Mouse (Mus musculus): ENCODE measurements around the gene Slc5a12.

Slc5a12 gene

GRCm38 (mm10) chr2:110596932-110597331, at the start of gene Slc5a12:
Gene Slc5a12, plus strand, starts transcription at chr2:110597298.
- DNase-seq (ENCODE audit: low read depth, low spot score) = no peak

DNA sequence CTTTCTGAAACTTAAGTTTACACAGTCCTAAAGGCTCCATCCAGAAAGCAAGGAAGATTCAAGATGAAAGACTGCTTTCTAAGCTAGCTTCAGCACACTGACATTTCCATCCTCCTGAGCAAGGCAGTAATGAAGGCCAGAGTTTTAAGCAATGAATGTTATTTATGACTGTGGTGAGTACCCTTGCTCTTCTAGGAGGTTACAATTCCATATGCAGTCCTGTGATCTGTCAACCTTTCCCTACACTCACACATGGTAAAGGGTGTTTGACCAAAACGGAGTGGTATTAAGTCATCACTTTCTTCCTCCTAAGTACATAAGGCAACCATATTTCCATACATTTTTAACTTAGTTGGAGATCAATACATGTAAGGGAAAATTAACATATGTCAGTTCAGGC, 41.0 kb upstream of the Slc5a12 start:
- DNase-seq (ENCODE audit: low read depth, low spot score) = no peak

DNA sequence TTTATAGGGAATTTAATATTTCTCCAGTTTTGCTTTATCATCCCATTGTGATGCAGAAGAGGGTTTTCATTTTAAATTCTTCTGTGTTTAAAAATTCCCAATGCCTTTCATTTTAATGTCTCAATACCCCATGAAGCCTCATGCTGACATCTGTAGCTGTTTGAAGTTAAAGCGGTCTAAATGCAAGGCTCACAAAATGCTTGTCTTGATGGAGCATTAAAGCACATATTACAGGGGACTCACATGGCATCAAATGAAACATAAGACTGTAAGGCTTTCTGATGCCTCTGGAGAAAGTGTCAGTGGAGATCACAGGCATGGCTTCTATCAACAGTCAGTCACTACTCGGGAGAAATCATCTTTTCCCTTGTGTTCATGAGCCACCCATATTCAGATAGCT, 34.5 kb upstream of the Slc5a12 start:
- no peak for DNase-seq (ENCODE audit: low read depth, low spot score)

DNA sequence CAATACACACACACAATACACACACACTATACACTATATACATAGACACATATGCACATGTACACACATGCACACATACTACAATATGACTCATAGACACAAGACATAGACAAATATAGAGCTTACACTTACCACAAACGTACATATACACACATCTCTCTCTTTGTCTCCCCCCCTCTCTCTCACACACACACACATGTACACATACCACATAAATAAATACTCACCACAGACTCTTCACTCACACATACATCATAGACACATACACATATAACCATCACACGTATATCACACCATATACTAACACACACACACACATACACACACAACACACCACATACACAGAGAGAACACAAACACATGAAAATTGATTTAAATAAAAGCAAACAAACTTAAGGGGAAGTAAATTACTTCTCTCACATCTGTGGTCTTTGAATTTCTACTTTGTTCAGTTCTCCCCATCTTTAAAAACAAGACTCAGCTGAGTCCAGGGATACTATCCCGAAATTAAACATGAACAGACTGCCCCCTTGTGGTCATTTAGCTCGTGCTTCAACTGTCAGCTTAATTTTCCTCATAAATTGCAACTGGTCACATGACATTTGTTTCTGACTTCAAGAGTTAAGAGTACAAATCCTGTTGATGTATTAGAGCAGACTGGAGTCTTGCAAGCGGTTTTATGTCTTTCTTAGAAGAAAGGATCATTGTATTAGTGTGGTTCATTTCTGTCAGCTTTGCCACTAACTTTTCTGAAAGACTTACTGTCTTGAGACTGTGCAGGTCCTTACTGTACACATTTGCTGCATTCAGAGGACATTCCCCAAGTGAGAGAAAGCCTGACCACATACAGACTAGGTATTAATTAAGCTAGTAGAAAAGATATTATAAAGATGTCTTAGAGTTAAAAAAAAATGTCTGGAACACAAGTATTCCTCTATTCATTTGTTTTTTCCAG, 32.1 kb upstream of the Slc5a12 start:
- DNase-seq (ENCODE audit: low read depth, low spot score) = peak; percentile 47

GRCm38 (mm10) chr2:110586692-110587091, 10.4 kb upstream of the Slc5a12 start:
- DNase-seq (ENCODE audit: low read depth, low spot score) = no peak

- no peak for DNase-seq (ENCODE audit: low read depth, low spot score)
Measured at GRCm38 (mm10) chr2:110590007-110590406, 7.1 kb upstream of the Slc5a12 start.

GRCm38 (mm10) chr2:110592276-110592675, 4.8 kb upstream of the Slc5a12 start:
- DNase-seq (ENCODE audit: low read depth, low spot score) = no peak

DNA sequence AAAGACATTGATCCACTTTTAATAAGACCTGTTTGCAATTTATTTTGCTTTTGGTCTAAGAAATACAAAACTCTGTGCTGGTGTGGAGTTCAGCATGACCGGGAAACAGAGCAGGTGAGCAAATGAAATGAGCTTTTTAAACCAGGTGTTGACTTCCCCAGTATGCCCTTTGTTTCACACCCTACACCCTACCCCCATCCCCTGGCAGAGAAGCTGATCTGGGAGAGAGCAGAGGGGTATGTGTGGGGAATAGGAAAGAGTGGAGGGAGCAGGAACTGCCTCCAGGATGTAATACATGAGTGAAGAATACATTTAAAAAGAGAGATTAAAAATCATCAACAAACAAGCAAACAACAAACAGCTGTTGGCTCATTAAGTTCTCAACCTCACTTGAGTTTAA, 47.3 kb downstream of the Slc5a12 start:
- DNase-seq (ENCODE audit: low read depth, low spot score) = no peak

- no peak for DNase-seq (ENCODE audit: low read depth, low spot score)
Measured at GRCm38 (mm10) chr2:110644846-110645245, 47.7 kb downstream of the Slc5a12 start.

DNA sequence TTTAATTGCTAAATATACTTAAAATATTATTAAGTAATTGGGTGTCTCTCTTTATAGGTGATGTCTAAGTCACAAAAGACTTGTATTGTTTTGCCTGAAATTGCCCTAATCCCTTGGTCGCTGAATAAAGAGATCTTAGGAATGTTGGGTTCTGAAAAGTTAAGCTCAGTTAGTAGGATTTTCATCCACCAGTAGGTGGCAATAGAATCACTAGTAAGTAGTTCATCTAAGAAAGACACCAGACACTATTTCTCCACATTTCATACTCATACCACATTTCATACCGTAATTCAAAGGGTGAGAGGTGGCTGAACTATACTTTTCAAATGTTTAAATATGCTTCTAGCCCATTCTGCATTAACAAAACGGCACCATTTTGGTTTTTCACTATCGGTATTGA, 66.2 kb downstream of the Slc5a12 start:
- DNase-seq (ENCODE audit: low read depth, low spot score) = peak; percentile 67

DNA sequence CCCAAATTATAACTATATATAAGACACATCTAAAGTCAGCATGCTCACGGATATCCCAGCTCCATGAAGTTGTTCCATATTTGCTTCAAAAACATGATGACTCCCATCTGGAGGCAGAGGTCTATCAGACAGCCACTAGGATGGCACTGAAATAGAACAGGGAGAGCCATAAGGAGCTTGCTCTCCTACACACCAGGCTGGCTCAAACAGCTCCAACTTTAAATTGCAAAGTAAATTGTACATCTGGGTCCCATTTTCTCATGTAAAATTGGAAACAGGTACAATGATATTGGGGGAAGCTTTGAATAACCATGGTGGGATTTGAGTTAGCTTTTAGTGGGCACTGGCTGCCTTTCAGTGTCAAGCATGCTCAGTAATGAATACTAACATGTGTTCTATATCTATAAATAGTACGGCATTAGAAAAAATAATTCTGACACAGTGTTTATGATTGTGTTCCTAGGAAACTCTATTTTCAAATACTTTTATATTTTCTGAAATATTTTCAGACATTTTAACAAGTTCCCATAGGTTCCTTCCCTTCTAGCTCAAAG, 74.0 kb downstream of the Slc5a12 start:
- peak; percentile 39 for DNase-seq (ENCODE audit: low read depth, low spot score)
